Mouse (Mus musculus) heart, postnatal 0 days (tissue): ENCODE measurements around the gene Asb14. TPM values are rescaled to one million over a fixed set of nuclear protein-coding genes. Genes with fewer than 3 reads are reported as not detected.
"Not testable (repeated sequence)": the region's sequence is repeated elsewhere in the genome, so short reads cannot be mapped to it uniquely, and the experiment has no call there.

Experiments used
- ATAC-seq: fragments of 200-750 bp; cut with Nextera tagmentation; 2 replicates; pipeline ENCODE4 v1.8.0; 2017; ENCODE audit warnings: low read depth, moderate number of reproducible peaks, moderate library complexity; ENCODE audit not compliant: insufficient read depth
- DNase-seq: peaks from one replicate; pipeline ENCODE4 v3.0.0-alpha.2; 2016; ENCODE audit warnings: low spot score
- H3K27ac ChIP-seq: fragments of 300-500 bp; sonication (generic); 2 replicates; pipeline ENCODE4 v1.5.1; 2014; ENCODE audit warnings: low read depth, mild to moderate bottlenecking
- H3K27me3 ChIP-seq: fragments of 300-500 bp; sonication (generic); 2 replicates; pipeline ENCODE4 v1.6.1; 2014; ENCODE audit warnings: low read length, mixed read lengths; ENCODE audit not compliant: control insufficient read depth, insufficient read depth
- H3K36me3 ChIP-seq: fragments of 300-500 bp; sonication (generic); replicated peaks from 2 replicates; pipeline ENCODE4 v1.6.1; 2014; ENCODE audit warnings: low read length, mixed read lengths; ENCODE audit not compliant: control insufficient read depth, insufficient read depth
- H3K4me1 ChIP-seq: fragments of 300-500 bp; sonication (generic); 2 replicates; pipeline ENCODE4 v1.6.1; 2014; ENCODE audit warnings: antibody characterized with exemption; ENCODE audit not compliant: control insufficient read depth, insufficient read depth
- H3K4me2 ChIP-seq: fragments of 300-500 bp; sonication (generic); 2 replicates; pipeline ENCODE4 v1.6.1; 2014; ENCODE audit warnings: low read depth, mild to moderate bottlenecking, low read length, moderate library complexity
- H3K4me3 ChIP-seq: fragments of 300-500 bp; sonication (generic); 2 replicates; pipeline ENCODE4 v1.5.1; 2014; ENCODE audit warnings: low read depth, low read length
- H3K9ac ChIP-seq: fragments of 300-500 bp; sonication (generic); replicated peaks from 2 replicates; pipeline ENCODE4 v1.6.1; 2014; ENCODE audit warnings: low read depth, low read length, mixed read lengths
- H3K9me3 ChIP-seq: fragments of 300-500 bp; sonication (generic); replicated peaks from 2 replicates; pipeline ENCODE4 v1.6.1; 2016; ENCODE audit warnings: low read length; ENCODE audit not compliant: control insufficient read depth
- CTCF ChIP-seq: IDR thresholded peaks from 2 replicates; pipeline ENCODE4 v1.5.1; 2016; ENCODE audit warnings: antibody characterized with exemption, control low read depth, low read depth
- EP300 ChIP-seq: IDR thresholded peaks from 2 replicates; pipeline ENCODE4 v1.6.1; 2016; ENCODE audit warnings: antibody characterized with exemption, low read depth
- WGBS: fragments of 180-500 bp; shearing (Covaris S2); extraction: QIAGEN DNeasy Blood & Tissue Kit; methylation state at CpG from one replicate; pipeline ENCODE4 v1.1.7; 2014; 5-methylcytosine and 5-hydroxymethylcytosine counted together
- polyA plus RNA-seq: library from polyadenylated mRNA; unstranded; fragments of >200 nt; fragmentation: Nextera tagmentation; extraction: Ambion mirVana; gene quantifications from 2 replicates; pipeline ENCODE4 v1.2.1, GENCODE M21; 2015
- total RNA-seq: library from RNA; depleted of rRNA; stranded (reverse); fragments of >200 nt; gene quantifications from 2 replicates; pipeline ENCODE4 v1.2.3, GENCODE M21; 2014; ENCODE audit warnings: low replicate concordance

Gene Asb14
- total and polyA plus RNA-seq, 2 experiments from 2014 or later: 7.9 to 8.9 TPM

- Histone ChIP-seq H3K9me3 (no peaks in the 10 kb centered on the region), H3K36me3 (peaks cover 14% of the 10 kb centered on the region), H3K4me1 (no peaks in the 10 kb centered on the region), H3K27ac (no peak overlapping the region), H3K4me2 (no peak overlapping the region), H3K4me3 (no peak overlapping the region), H3K9ac (no peak overlapping the region), H3K27me3 (no peaks in the 10 kb centered on the region)
- no peak for ATAC-seq
- no peak for DNase-seq
- TF ChIP-seq EP300: no peak
- TF ChIP-seq CTCF: no peak
- WGBS: 75% methylated on average over 9 of the region's 9 CpGs
Measured at GRCm38 (mm10) chr14:26913681-26914268, 19.4 kb downstream of the Asb14 start.

- Histone ChIP-seq H3K27me3 (no peaks in the 10 kb centered on the region), H3K27ac (no peak overlapping the region), H3K9ac (no peak overlapping the region), H3K4me2 (no peak overlapping the region), H3K4me1 (0 out of 2 replicates have a peak, but pooled peaks cover 6% of the 10 kb centered on the region), H3K4me3 (no peak overlapping the region), H3K36me3 (peaks cover 44% of the 10 kb centered on the region), H3K9me3 (no peaks in the 10 kb centered on the region)
- DNase-seq (no peak), ATAC-seq (no peak)
- WGBS: 94% methylated on average over 3 of the region's 3 CpGs
- TF ChIP-seq EP300 (no peak), CTCF (no peak)
Measured at GRCm38 (mm10) chr14:26919310-26919709, 25.0 kb downstream of the Asb14 start.

- Histone ChIP-seq H3K9ac (no peak overlapping the region), H3K9me3 (no peaks in the 10 kb centered on the region), H3K27me3 (no peaks in the 10 kb centered on the region), H3K27ac (no peak overlapping the region), H3K4me3 (no peak overlapping the region), H3K4me1 (0 out of 2 replicates have a peak, but pooled peaks cover 6% of the 10 kb centered on the region), H3K36me3 (peaks cover 52% of the 10 kb centered on the region), H3K4me2 (no peak overlapping the region)
- WGBS: 56% methylated on average over 5 of the region's 5 CpGs
- no peak for DNase-seq
- TF ChIP-seq EP300 (no peak), CTCF (no peak)
- no peak for ATAC-seq
Measured at GRCm38 (mm10) chr14:26923702-26924421, 29.5 kb downstream of the Asb14 start.

- ATAC-seq (no peak), DNase-seq (no peak)
- Histone ChIP-seq H3K4me2 (no peak overlapping the region), H3K9me3 (no peaks in the 10 kb centered on the region), H3K27me3 (no peaks in the 10 kb centered on the region), H3K4me3 (no peak overlapping the region), H3K27ac (no peak overlapping the region), H3K36me3 (peaks cover 12% of the 10 kb centered on the region; the same call in 1 of the 2 replicates), H3K9ac (no peak overlapping the region), H3K4me1 (no peaks in the 10 kb centered on the region)
- 88% methylated on average over 3 of the region's 3 CpGs for WGBS
- TF ChIP-seq EP300 (no peak), CTCF (no peak)
Measured at GRCm38 (mm10) chr14:26934891-26935290, 40.5 kb downstream of the Asb14 start.

GRCm38 (mm10) chr14:26935558-26935957 lies 41.2 kb downstream of the Asb14 start:
- no peak overlapping the region for H3K9ac ChIP-seq
- ATAC-seq: no peak
- no peak for DNase-seq
- no peaks in the 10 kb centered on the region for H3K9me3 ChIP-seq
- TF ChIP-seq EP300: no peak
- no peak for TF ChIP-seq CTCF
- H3K36me3 ChIP-seq: peaks cover 13% of the 10 kb centered on the region; the same call in 1 of the 2 replicates
- no peak overlapping the region for H3K4me2 ChIP-seq
- no peak overlapping the region for H3K4me3 ChIP-seq
- WGBS: 71% methylated on average over 4 of the region's 4 CpGs
- H3K4me1 ChIP-seq: no peaks in the 10 kb centered on the region
- no peak overlapping the region for H3K27ac ChIP-seq
- no peaks in the 10 kb centered on the region for H3K27me3 ChIP-seq

- not testable (repeated sequence) for ATAC-seq, H3K4me3 ChIP-seq, H3K9me3 ChIP-seq, H3K4me2 ChIP-seq, H3K4me1 ChIP-seq, DNase-seq, H3K9ac ChIP-seq, H3K27ac ChIP-seq, H3K27me3 ChIP-seq
- H3K36me3 ChIP-seq: peaks cover 24% of the 10 kb centered on the region
- 95% methylated on average over 2 of the region's 2 CpGs for WGBS
Measured at GRCm38 (mm10) chr14:26956139-26956538, 61.8 kb downstream of the Asb14 start.
